In genomic region chr2:92388891-92389641, GRCm38 (mm10) we compare ENCODE assay signal across 8 mouse cellular contexts. TPM values are rescaled to one million over a fixed set of nuclear protein-coding genes. Genes with fewer than 3 reads are reported as not detected.
DNase-seq lines count a peak whose midpoint lies in the region; ATAC-seq and TF ChIP-seq lines count a peak whose summit lies in the region.

No protein-coding gene starts in this region.

- peak overlapping the region; percentile 80 for H3K9ac ChIP-seq in hindbrain, postnatal 0 days (replicated peaks; ENCODE audit: low read length)

- H3K4me1 ChIP-seq in hindbrain, postnatal 0 days (ENCODE audit: insufficient read depth, low read length), result peaks cover 44% of the 10 kb centered on the region

- H3K36me3 ChIP-seq in hindbrain, postnatal 0 days (ENCODE audit: insufficient read depth, low read length), result peaks cover 33% of the 10 kb centered on the region

- peak; percentile 93 for ATAC-seq in hindbrain, postnatal 0 days
- no peak for ATAC-seq in monocyte, adult 5-6 weeks (replicated peaks; ENCODE audit: insufficient number of reproducible peaks, low FRiP score, low TSS enrichment, poor library complexity, severe bottlenecking)

- no peaks in the 10 kb centered on the region for H3K27me3 ChIP-seq in hindbrain, postnatal 0 days (ENCODE audit: insufficient read depth, low read length)

- H3K9me3 ChIP-seq in hindbrain, postnatal 0 days (ENCODE audit: low read length), result no peaks in the 10 kb centered on the region

- under 1% methylated on average over 60 of the region's 62 CpGs for WGBS in hindbrain, postnatal 0 days

- peak; percentile 77 for DNase-seq in WW6 (ENCODE audit: low read depth, low spot score)
- peak; percentile 75 to 87 for DNase-seq in cerebellum, postnatal 4 days (ENCODE audit: low spot score in 2 of 2)
- DNase-seq in gastrocnemius, adult 8-10 months (ENCODE audit: low spot score in 2 of 2), result peak; percentile 57 to 69
- peak; percentile 96 for DNase-seq in hindbrain, postnatal 0 days (ENCODE audit: low spot score)
- peak; percentile 90 to 93 for DNase-seq in left cerebral cortex, adult 18-20 months (ENCODE audit: low spot score in 2 of 2)
- peak; percentile 84 for DNase-seq in lung, postnatal 36 days
- peak; percentile 90 for DNase-seq in right cerebral cortex, postnatal 14 days

- H3K27ac ChIP-seq in hindbrain, postnatal 0 days, result peak overlapping the region; percentile 83

- H3K4me3 ChIP-seq in hindbrain, postnatal 0 days (ENCODE audit: low read length), result peak overlapping the region; percentile 69

- peak; percentile 41 for TF ChIP-seq CTCF in hindbrain, postnatal 0 days (IDR thresholded peaks at IDR 0.05; ENCODE audit: low read depth)

- H3K4me2 ChIP-seq in hindbrain, postnatal 0 days (ENCODE audit: low read depth, low read length), result peak overlapping the region; percentile 83

RNA-seq across cellular contexts. Expression of gene 1700029I15Rik, which starts 6.7 kb away (rescaled TPM):
- 1 to 10 TPM in 2 of 4 experiments, under 1 TPM in 2; 0.24 to 1.3 (median 1.0) TPM for total RNA-seq in gastrocnemius, adult 8-10 months (2022)
- 1.6 and 1.8 TPM in 2 replicates for total RNA-seq in hindbrain, postnatal 0 days (2014; rRNA removed)
- 4.0 and 4.9 TPM in 2 replicates for polyA plus RNA-seq in hindbrain, postnatal 0 days (2015; fragmentation: Nextera tagmentation; extraction: Ambion mirVana)
- 1 to 10 TPM; 3.8 to 5.9 TPM for total RNA-seq in left cerebral cortex, adult 18-20 months (2021)
- 1.6 to 6.7 TPM (median 4.8 TPM) in 3 replicates for total RNA-seq in monocyte, adult 5-6 weeks (2017)

RNA-seq across cellular contexts. Expression of gene Mapk8ip1, which starts 12.0 kb away (rescaled TPM):
- total RNA-seq in gastrocnemius, adult 8-10 months (2022), result 1 to 10 TPM; 1.7 to 2.5 (median 2.3) TPM
- total RNA-seq in hindbrain, postnatal 0 days (2014; rRNA removed), result 361 and 373 TPM in 2 replicates
- 177 and 182 TPM in 2 replicates for polyA plus RNA-seq in hindbrain, postnatal 0 days (2015; fragmentation: Nextera tagmentation; extraction: Ambion mirVana)
- total RNA-seq in left cerebral cortex, adult 18-20 months (2021), result 100 to 1,000 TPM; 345 to 351 TPM
- total RNA-seq in monocyte, adult 5-6 weeks (2017), result not detected in 3 replicates

RNA-seq across cellular contexts. Expression of gene Large2, which starts 14.4 kb away (rescaled TPM):
- total RNA-seq in gastrocnemius, adult 8-10 months (2022), result under 1 TPM in 2 of 4 experiments, not detected in 2; 0.65 to 0.99 TPM
- 0.11 and 0.16 TPM in 2 replicates for total RNA-seq in hindbrain, postnatal 0 days (2014; rRNA removed)
- 1.8 and 2.1 TPM in 2 replicates for polyA plus RNA-seq in hindbrain, postnatal 0 days (2015; fragmentation: Nextera tagmentation; extraction: Ambion mirVana)
- 1 to 10 TPM in 1 of 2 experiments, not detected in 1; 1.0 TPM for total RNA-seq in left cerebral cortex, adult 18-20 months (2021)
- not detected in 3 replicates for total RNA-seq in monocyte, adult 5-6 weeks (2017)

RNA-seq across cellular contexts. Expression of gene Pex16, which starts 14.6 kb away (rescaled TPM):
- 10 to 100 TPM; 17.0 to 19.5 (median 17.7) TPM for total RNA-seq in gastrocnemius, adult 8-10 months (2022)
- 27.8 and 35.2 TPM in 2 replicates for total RNA-seq in hindbrain, postnatal 0 days (2014; rRNA removed)
- 44.3 and 48.6 TPM in 2 replicates for polyA plus RNA-seq in hindbrain, postnatal 0 days (2015; fragmentation: Nextera tagmentation; extraction: Ambion mirVana)
- 10 to 100 TPM; 27.3 to 29.1 TPM for total RNA-seq in left cerebral cortex, adult 18-20 months (2021)
- 17.0 to 22.6 TPM (median 20.1 TPM) in 3 replicates for total RNA-seq in monocyte, adult 5-6 weeks (2017)

RNA-seq across cellular contexts. Expression of gene Cry2, which starts 44.8 kb away (rescaled TPM):
- total RNA-seq in gastrocnemius, adult 8-10 months (2022), result 10 to 100 TPM; 27.5 to 34.6 (median 31.3) TPM
- total RNA-seq in hindbrain, postnatal 0 days (2014; rRNA removed), result 43.8 and 45.5 TPM in 2 replicates
- 50.6 and 52.0 TPM in 2 replicates for polyA plus RNA-seq in hindbrain, postnatal 0 days (2015; fragmentation: Nextera tagmentation; extraction: Ambion mirVana)
- 100 to 1,000 TPM; 124 to 136 TPM for total RNA-seq in left cerebral cortex, adult 18-20 months (2021)
- total RNA-seq in monocyte, adult 5-6 weeks (2017), result 4.2 to 10.6 TPM (median 7.3 TPM) in 3 replicates

Comparison
In these comparisons a context has a peak if more than half of its experiments do, and no peak if none do; other contexts are left out.
1. RNA of gene Mapk8ip1, which starts 12.0 kb away (total RNA-seq): 361 to 373 TPM in hindbrain, postnatal 0 days and 345 to 351 TPM in left cerebral cortex, adult 18-20 months; 1.7 to 2.5 TPM in gastrocnemius, adult 8-10 months and not detected in monocyte, adult 5-6 weeks; every median in the first group is over 10 times any median in the second.
2. Peak in every context shown above with its lines, with median percentiles within 50 percentile points of each other: DNase-seq.